Mouse (Mus musculus): ENCODE data around the gene Pigl.

Pigl gene

GRCm38 (mm10) chr11:62513311-62513710 is 55.1 kb downstream of the Pigl start:
- DNase-seq (ENCODE audit: low read depth) = no peak

DNA sequence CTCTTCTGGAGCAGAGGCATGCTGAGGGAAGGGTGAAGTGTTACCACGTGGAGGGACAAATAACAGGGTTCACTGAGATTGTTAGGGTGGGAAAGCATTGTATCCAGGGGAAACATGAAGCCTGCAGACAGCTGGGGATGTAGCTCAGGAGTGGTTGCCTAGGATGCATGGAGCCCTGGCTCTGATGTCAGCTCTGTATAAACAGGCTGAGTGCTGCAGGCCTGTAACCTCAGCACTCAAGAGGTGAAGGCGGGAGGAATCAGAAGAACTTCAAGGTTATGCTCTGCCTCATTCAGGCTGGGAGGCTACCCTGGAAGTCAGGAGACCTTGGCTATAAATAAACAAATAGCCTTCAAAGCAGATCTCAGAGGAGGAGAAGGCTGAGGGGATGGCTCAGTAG is 60.7 kb downstream of the Pigl start:
- no peak for DNase-seq (ENCODE audit: low read depth)

- no peak for DNase-seq (ENCODE audit: low read depth)
Measured at GRCm38 (mm10) chr11:62522283-62522682, 64.0 kb downstream of the Pigl start.

- DNase-seq (ENCODE audit: low read depth) = no peak
Measured at GRCm38 (mm10) chr11:62537089-62537488, 78.8 kb downstream of the Pigl start.

GRCm38 (mm10) chr11:62537590-62537989 is 79.3 kb downstream of the Pigl start:
- no peak for DNase-seq (ENCODE audit: low read depth)

DNA sequence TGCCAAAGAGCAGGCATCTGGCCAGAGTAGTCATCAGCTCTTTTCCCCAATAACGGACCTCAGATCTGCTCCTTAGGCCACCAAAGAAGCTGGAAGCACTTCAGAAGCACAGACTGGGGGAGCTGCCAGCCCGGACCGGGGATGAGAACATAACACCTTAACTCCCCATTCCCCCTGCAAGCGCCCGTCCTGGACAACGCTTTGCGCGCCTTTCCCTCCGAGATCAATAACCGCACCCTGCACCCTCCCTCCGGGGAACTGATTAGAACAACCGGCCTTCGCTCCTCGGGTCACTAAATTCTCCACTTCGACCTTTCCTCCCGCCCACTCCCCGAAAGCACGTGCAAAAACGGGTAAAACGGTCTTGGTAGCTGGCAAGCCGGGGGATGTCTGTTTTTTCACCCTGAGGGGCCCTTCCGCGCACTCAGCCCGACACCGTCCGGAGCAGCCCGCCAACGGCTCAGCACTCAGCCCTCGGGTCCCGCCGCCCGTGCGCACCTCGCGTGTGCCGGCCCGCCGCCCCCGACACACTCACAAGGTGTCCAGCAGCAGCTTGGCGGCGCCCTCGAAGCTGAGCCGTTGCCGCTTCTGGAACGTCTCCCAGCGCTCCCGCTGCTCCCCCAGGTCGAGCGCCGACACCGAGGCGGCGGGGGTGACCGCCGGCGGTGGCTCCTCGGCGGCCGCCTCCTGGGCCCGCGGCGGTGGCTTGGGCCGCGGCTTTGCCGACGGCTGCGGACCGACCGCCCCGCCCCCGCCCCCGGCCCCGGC is 80.2 kb downstream of the Pigl start:
- DNase-seq (ENCODE audit: low read depth) = peak; percentile 56

DNA sequence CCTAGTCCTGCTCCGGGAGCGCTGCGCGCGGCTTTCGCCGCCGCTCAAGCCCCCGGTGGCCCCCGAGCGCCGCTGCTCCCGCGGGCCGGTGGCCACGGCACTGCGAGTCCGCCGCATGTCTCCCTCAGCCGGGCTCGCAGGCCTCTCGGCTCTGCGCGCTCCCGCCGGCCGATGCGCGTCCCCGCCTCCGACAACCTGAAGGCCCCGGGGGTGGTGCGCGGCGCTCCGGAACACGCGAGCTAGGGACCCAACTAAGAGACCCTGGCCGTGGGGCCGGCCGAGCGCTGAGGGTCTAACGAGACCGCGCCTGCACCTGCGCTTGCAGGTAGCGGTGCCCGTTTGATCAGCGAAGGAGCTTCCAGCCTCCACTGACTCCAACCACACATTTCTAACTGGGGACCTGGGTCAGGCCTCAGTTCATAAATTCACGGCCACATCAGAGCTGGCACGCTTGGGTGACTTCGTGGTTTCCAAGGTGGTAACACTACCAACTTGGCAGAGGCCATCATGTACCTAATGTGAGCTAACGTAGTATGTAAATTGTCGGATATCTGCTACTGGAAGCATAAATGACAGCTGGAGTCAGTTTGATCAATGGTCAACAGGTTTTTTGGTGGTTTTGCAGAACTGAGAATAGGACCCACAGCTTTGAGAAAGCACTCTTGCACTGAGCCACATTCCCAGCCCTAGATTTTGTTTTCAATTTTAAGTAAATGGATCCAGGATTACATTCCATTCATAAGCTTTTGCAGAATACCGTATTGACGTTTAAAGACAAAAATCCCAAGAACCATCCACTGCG is 81.0 kb downstream of the Pigl start, which contains the start of gene Cenpv:
TSS of gene Cenpv (minus strand) at position 173 of the 802 bp plus-strand sequence.
- DNase-seq (ENCODE audit: low read depth) = peak; percentile 74

DNA sequence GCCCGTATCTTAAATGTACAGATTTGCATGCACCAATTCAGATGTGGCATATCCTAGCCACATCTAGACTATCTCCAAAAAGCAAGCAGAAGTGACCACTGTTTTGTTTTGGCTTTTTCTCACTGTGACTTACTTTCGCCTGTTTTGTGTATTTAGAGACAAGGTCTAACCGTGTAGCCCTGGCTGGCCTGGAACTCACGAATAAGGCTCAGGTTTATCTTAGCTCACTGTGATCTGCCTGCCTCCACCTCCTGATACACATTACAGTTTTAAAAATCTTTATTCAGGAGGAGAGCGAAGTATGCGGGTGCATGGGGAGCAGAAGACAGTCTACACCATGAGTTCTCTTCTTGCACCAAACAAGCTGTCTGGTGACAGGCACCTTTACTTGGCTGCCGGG is 81.9 kb downstream of the Pigl start:
- DNase-seq (ENCODE audit: low read depth) = no peak

GRCm38 (mm10) chr11:62540969-62541368 is 82.7 kb downstream of the Pigl start:
- no peak for DNase-seq (ENCODE audit: low read depth)

GRCm38 (mm10) chr11:62541581-62541980 is 83.3 kb downstream of the Pigl start:
- no peak for DNase-seq (ENCODE audit: low read depth)

DNA sequence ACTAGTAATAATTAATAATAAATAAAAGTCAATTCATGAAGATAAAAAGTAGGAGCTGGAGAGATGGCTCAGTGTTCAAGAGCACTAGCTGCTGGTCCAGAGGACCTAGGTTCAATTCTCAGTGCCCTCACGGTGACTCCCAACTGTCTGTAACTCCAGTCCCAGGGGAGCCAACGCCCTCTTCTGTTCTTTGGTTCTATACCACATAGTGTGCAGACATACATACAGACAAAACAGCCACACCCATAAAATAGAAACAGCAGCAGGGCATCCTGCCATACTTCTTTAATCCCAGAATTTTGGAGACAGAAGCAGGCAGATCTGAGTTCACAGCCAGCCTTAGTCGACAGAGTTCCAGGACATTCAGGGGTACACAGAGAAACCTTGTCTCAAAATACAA is 85.7 kb downstream of the Pigl start:
- DNase-seq (ENCODE audit: low read depth) = no peak

DNA sequence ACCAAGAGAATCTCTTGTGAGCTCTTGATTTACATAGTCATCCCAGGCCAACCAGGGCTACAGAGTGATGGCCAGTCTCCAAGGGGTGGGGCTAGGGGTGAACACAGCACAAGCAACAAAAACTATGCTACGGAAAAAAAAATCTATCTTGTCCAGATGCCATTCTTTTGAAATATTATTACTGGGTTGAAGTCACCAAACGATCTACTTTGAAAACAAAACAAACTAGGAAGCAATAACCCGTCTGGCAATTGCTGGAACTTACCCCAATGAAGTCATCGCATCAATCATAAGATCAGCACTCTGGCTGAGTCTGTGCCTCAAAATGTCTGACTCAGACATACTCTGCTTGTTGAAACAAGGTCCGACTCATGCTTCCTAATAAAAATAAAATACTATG is 91.5 kb downstream of the Pigl start:
- peak; percentile 68 for DNase-seq (ENCODE audit: low read depth)

- peak; percentile 71 for DNase-seq (ENCODE audit: low read depth)
Measured at GRCm38 (mm10) chr11:62550227-62550685, 92.0 kb downstream of the Pigl start.

DNA sequence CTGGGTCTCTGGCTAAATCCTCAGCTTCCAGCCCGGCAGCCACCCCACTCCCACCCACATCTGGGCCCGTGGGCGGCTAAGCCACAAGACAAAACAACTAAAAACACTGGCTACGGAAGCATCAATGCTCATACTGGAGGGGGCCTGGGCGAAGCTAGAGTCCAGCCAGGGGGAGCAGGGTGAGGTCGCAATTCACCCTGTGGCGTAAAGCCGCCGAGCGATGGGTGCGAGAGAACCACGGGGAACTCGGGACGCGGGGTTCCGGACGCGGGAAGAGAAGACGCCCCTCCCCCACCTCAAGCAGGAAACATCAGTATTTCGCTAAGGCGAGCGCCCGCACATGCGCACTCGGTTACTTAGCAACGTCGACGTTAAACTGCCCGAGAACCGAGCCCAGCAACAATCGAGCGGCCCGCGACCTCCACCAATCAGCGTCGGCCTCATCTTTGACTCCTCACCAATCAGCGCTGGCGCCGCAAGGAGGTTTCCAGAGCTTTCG is 92.5 kb downstream of the Pigl start, which contains the start of gene Ubb:
TSS of gene Ubb (plus strand) at position 445 of the 499 bp plus-strand sequence.
- peak; percentile 100 for DNase-seq (ENCODE audit: low read depth)

DNA sequence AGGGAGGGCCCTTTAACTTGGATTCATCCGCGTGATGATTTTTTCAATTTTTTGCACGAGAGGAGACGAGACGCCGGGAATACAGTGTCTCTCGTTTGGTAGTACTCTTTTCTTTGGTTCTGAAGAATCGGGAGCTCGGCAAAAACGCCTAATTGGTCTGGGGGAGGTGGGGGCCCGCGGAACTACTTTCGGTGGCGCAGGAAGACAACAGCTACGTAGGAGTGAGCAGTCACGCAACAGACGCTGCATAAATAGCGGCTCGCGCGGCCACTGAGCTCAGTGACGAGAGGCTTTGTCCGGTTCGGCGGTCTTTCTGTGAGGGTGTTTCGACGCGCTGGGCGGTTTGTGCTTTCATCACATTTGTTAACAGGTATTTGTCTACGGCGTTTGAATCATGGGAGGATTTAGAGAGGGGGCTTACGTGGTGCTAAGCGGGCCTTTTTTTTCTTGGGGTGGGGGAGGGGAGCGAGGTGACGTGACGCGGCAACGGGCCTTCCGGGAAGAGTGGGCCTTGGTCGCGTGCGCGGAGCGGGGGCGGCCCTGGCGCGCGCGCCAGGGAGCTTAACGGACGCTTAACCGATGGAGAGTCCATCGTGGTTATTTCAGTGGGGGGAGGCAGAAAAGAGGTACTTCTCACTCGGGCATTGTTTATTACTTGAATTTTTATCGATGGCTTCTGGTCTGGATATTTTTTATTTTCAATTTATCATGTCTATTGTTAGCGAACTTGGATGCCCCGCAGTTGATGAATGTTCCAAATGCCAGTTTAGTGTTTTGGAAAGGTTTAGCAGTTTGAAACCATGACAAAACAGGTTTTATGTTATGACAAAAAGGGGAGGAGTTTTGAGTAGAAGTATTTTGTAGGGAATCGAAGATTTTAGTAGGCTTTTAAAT is 93.2 kb downstream of the Pigl start:
- peak; percentile 94 for DNase-seq (ENCODE audit: low read depth)

DNA sequence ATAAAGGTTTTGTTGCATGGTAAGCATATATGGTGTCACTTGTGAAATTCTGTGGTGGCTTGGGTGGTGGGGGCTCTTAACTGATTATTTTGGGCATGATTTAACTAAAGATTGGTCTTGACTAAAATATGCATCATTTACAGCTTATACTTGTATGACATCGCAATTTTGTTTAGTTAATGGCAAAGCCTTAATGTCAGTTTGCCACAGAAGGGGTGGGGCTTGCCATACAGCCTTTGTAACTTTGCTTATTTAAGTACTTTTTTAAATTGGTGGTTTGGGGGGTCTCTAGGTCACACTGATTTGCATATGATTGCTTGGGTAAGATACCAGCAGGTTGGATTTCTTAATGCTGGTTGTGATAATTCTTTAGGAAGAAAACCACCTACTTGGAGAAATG is 94.9 kb downstream of the Pigl start:
- peak; percentile 42 for DNase-seq (ENCODE audit: low read depth)

- peak; percentile 34 for DNase-seq (ENCODE audit: low read depth)
Measured at GRCm38 (mm10) chr11:62553633-62554032, 95.4 kb downstream of the Pigl start.

- peak; percentile 48 for DNase-seq (ENCODE audit: low read depth)
Measured at GRCm38 (mm10) chr11:62554163-62554855, 96.0 kb downstream of the Pigl start.

DNA sequence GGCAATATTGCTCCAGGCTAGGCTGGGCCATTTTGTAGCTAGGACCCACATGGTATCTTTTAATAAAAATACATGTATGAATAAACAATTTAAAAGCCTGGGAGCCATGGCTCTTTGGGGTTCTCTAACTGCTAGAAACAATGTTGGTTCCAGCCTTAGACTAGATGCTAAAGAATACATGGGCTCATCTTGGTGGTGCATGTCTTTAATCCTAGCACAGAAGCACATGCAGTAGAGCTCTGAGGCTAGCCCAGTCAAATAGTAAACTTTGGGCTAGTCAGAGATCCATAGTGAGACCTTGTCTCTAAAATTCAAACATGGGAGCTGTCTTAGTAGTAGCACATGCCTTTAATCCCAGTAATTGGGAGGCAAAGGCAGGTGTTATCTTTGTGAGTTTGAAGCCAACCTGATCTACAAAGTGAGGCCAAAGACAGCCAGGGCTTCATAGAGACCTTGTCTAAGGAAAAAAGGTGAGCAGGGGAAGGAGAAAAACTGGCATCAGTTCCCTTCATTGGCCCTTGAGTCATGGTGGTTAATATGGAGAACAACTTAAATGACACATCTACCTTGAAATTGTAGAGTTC is 96.8 kb downstream of the Pigl start:
- no peak for DNase-seq (ENCODE audit: low read depth)

DNA sequence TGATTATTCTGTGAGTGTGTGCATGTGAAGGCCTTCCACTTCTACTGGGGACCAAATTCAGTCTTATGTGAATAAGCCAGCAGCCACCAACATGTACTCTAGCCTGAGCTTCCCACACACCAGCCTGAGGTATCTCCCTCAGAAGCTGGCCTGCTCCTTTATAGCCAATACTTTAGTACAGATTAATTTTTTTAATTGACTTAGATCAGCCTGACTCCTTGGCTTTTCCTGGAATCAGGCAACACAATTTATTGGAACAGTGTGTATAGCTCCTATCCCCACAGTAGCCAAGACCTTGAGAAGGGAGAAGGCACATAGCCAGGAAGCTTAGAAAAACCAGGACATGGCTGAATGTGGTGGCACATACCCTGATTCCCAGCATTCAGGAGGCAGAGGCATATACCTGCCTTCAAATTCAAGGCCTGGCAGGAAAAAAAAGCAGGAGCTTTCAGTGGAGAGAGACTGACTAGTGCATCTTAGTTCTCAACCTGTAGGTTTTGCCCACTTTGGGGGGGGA is 97.7 kb downstream of the Pigl start:
- DNase-seq (ENCODE audit: low read depth) = no peak

GRCm38 (mm10) chr11:62557205-62557604 is 98.9 kb downstream of the Pigl start:
- no peak for DNase-seq (ENCODE audit: low read depth)
